Mouse (Mus musculus) gastrocnemius, postnatal 36 days (tissue): ENCODE measurements around the gene Jade2. TPM values are rescaled to one million over a fixed set of nuclear protein-coding genes. Genes with fewer than 3 reads are reported as not detected.

Experiments
- DNase-seq, 2 experiments: peaks; one replicate each; pipeline ENCODE4 v3.0.0; 2022
- intact Hi-C: fragments of 180-260 bp; cut with DNase I; formaldehyde crosslinking; loops from one replicate; pipeline ENCODE4 v1.15.1; 2025
- long read RNA-seq, 2 experiments: library from polyadenylated mRNA; stranded (forward); transcript quantifications; one replicate each; pipeline ENCODE4 v2.0.0; 2021
- total RNA-seq, 2 experiments: library from RNA; stranded (reverse); gene quantifications; 2 replicates each; pipeline ENCODE4 v1.2.3; 2021

The Jade2 gene
- total RNA-seq: 1 to 10 TPM; 3.6 to 4.4 TPM
- long read RNA-seq, experiment 1, partial matches to known transcripts: 0 of 2 reads
- long read RNA-seq, experiment 1, other reads (novel, unspliced or antisense): 2 of 2 reads
- long read RNA-seq, experiment 2, partial matches to known transcripts: 0 of 2 reads
- long read RNA-seq, experiment 2, other reads (novel, unspliced or antisense): 2 of 2 reads

GRCm38 (mm10) chr11:51857081-51857671, at the start of gene Jade2:
Jade2 (minus strand) TSS chr11:51857653.
- DNase-seq: peak; percentile 19 to 65
- intact Hi-C loops: loop anchor here (1.0 to 5.0 kb wide), 2 partner anchors 59 to 145 kb away; partner anchors contain the start of genes Cdkl3 and Ube2b

- intact Hi-C loops: no loop called here
- DNase-seq: no peak
Measured at GRCm38 (mm10) chr11:51904224-51904623, 46.8 kb upstream of the Jade2 start.

- no peak for DNase-seq
- intact Hi-C loops: no loop called here
Measured at GRCm38 (mm10) chr11:51899691-51900090, 42.2 kb upstream of the Jade2 start.

- no peak for DNase-seq
- intact Hi-C loops: no loop called here
Measured at GRCm38 (mm10) chr11:51898326-51899080, 41.0 kb upstream of the Jade2 start.

GRCm38 (mm10) chr11:51897311-51897710, 39.9 kb upstream of the Jade2 start:
- DNase-seq: no peak
- intact Hi-C loops: no loop called here

- DNase-seq: no peak
- intact Hi-C loops: no loop called here
Measured at GRCm38 (mm10) chr11:51896012-51896411, 38.6 kb upstream of the Jade2 start.

GRCm38 (mm10) chr11:51885681-51886080, 28.2 kb upstream of the Jade2 start:
- DNase-seq: no peak
- intact Hi-C loops: no loop called here

GRCm38 (mm10) chr11:51884092-51884491, 26.6 kb upstream of the Jade2 start:
- intact Hi-C loops: no loop called here

GRCm38 (mm10) chr11:51883670-51884069, 26.2 kb upstream of the Jade2 start:
- DNase-seq: no peak

More at GRCm38 (mm10) chr11:51884092-51884491, 26.6 kb upstream of the Jade2 start:
- DNase-seq: no peak

GRCm38 (mm10) chr11:51881776-51882175, 24.3 kb upstream of the Jade2 start:
- intact Hi-C loops: no loop called here
- no peak for DNase-seq

More at GRCm38 (mm10) chr11:51883670-51884069, 26.2 kb upstream of the Jade2 start:
- intact Hi-C loops: no loop called here

- intact Hi-C loops: no loop called here
- DNase-seq: no peak
Measured at GRCm38 (mm10) chr11:51881041-51881730, 23.7 kb upstream of the Jade2 start.

GRCm38 (mm10) chr11:51876943-51877344, 19.5 kb upstream of the Jade2 start:
- intact Hi-C loops: loop anchor here (5.0 kb wide), 1 partner anchor 35 kb away; no protein-coding TSS in a partner anchor
- peak; percentile 80 to 87 for DNase-seq

- intact Hi-C loops: loop anchor here (5.0 kb wide), 1 partner anchor 37 kb away; no protein-coding TSS in a partner anchor
Measured at GRCm38 (mm10) chr11:51875792-51876195, 18.3 kb upstream of the Jade2 start.

GRCm38 (mm10) chr11:51875086-51875485, 17.6 kb upstream of the Jade2 start:
- intact Hi-C loops: loop anchor here (5.0 kb wide), 1 partner anchor 37 kb away; no protein-coding TSS in a partner anchor
- peak in 1 of 2 experiments; percentile 36 for DNase-seq

More at GRCm38 (mm10) chr11:51875792-51876195, 18.3 kb upstream of the Jade2 start:
- DNase-seq: no peak

GRCm38 (mm10) chr11:51874266-51875036, 17.0 kb upstream of the Jade2 start:
- peak; percentile 61 to 87 for DNase-seq
- intact Hi-C loops: loop anchor here (5.0 kb wide), 1 partner anchor 38 kb away; no protein-coding TSS in a partner anchor

GRCm38 (mm10) chr11:51873141-51873540, 15.7 kb upstream of the Jade2 start:
- intact Hi-C loops: loop anchor here (2.0 kb wide), 1 partner anchor 14 kb away; no protein-coding TSS in a partner anchor
- no peak for DNase-seq

GRCm38 (mm10) chr11:51867261-51867660, 9.8 kb upstream of the Jade2 start:
- DNase-seq: no peak
- intact Hi-C loops: no loop called here

GRCm38 (mm10) chr11:51866020-51866419, 8.6 kb upstream of the Jade2 start:
- no peak for DNase-seq
- intact Hi-C loops: no loop called here

GRCm38 (mm10) chr11:51860666-51861065, 3.2 kb upstream of the Jade2 start:
- DNase-seq: no peak
- intact Hi-C loops: no loop called here

GRCm38 (mm10) chr11:51859561-51859960, 2.1 kb upstream of the Jade2 start:
- DNase-seq: no peak
- intact Hi-C loops: loop anchor here (2.0 to 5.0 kb wide), 2 partner anchors 13 to 143 kb away; partner anchors contain the start of genes Cdkl3 and Ube2b
